Mouse (Mus musculus): ENCODE results near the gene Zfp26. TPM values are rescaled to one million over a fixed set of nuclear protein-coding genes. Genes with fewer than 3 reads are reported as not detected.

The Zfp26 gene
- polyA plus RNA-seq, 1 experiment from 2014 or later = 36.5 TPM

DNA sequence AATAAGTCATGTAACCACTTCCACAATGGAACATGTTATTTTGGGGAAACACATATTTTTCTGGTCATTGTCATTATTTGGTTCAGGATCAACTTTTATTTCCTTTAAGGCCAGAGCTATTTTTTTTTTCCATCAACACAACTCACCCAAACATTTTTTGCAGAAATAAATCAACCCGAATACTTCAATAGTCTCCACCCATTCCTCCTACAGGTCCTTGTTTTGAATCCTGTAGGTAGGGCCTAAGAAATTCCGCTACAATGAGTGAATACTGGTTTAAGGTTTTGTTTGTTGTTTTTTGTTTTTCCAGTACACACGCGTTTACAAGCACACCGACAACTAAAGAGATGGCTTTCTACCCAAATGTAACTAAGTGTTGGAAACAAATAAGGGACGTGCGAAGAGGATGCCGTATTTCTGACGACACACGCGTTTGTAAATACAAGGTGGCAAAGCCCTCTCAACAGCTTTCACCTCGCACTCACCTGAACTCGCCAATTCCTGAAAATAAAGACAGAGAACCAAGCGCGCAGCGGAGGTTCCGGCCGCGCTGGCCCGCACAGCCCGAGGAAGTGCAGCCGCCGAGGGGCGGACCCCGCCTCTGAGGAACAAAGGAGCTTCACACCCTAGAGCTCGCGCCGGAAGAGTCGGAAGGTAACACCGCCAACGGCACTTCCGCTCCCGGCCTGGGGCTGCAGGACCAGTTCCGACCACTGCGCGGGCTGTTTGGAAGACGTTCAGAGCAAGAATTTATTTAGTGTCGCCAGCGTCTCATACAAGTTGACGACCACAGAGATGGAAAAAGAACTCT lies 75.2 kb downstream of the Zfp26 start, which contains the start of gene Zfp560:
Gene Zfp560, minus strand, starts transcription at position 646 of the 811 bp plus-strand sequence.
- peak; percentile 100 for ATAC-seq (ENCODE audit: low FRiP score, low TSS enrichment)
- Histone ChIP-seq H3K36me3 (ENCODE audit: control insufficient read depth, insufficient read depth, low read length) (no peaks in the 10 kb centered on the region), H3K4me1 (ENCODE audit: control insufficient read depth, insufficient read depth, low read length) (peaks cover 5% of the 10 kb centered on the region; the same call in 1 of the 2 replicates), H3K9ac (ENCODE audit: low read depth, low read length) (peak within 1 kb of the TSS; percentile 77), H3K4me3 (ENCODE audit: low read length) (peak within 1 kb of the TSS; percentile 64), H3K27me3 (ENCODE audit: control insufficient read depth, insufficient read depth, low read length) (no peaks in the 10 kb centered on the region), H3K9me3 (ENCODE audit: control insufficient read depth, low read length) (no peaks in the 10 kb centered on the region), H3K4me2 (replicated peaks; ENCODE audit: low read depth, low read length) (peak within 1 kb of the TSS; percentile 72), H3K27ac (ENCODE audit: low read depth, low read length) (peak within 1 kb of the TSS; percentile 61; the same call in 1 of the 2 replicates)
- 5% methylated on average over 40 of the region's 40 CpGs for WGBS

DNA sequence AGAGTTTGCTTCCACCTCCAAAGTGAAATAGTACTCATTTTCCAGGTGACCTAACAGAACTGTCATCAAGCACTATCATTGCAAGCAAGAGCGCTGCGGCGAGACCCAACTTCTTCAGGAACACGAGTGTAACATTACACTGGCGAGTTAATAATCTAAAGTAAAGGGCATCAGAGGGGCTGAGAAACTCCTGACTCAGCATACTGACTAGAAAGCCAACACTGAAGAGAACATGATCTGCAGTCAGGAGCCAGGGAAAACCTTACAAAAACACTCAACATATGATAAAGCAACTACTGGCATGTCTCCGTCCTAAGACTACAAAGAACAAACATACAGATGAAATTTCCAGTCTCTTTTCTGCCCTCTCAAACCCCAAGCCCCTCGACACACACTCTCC lies 76.3 kb downstream of the Zfp26 start:
- Histone ChIP-seq H3K36me3 (ENCODE audit: control insufficient read depth, insufficient read depth, low read length) (no peaks in the 10 kb centered on the region), H3K9me3 (ENCODE audit: control insufficient read depth, low read length) (no peaks in the 10 kb centered on the region), H3K27ac (ENCODE audit: low read depth, low read length) (no peak overlapping the region), H3K4me1 (ENCODE audit: control insufficient read depth, insufficient read depth, low read length) (peaks cover 5% of the 10 kb centered on the region; the same call in 1 of the 2 replicates), H3K4me2 (replicated peaks; ENCODE audit: low read depth, low read length) (peak overlapping the region; percentile 35; the same call in 1 of the 2 replicates), H3K9ac (ENCODE audit: low read depth, low read length) (no peak overlapping the region), H3K4me3 (ENCODE audit: low read length) (peak overlapping the region; percentile 8; the same call in 1 of the 2 replicates), H3K27me3 (ENCODE audit: control insufficient read depth, insufficient read depth, low read length) (no peaks in the 10 kb centered on the region)
- 77% methylated on average over 7 of the region's 7 CpGs for WGBS
- ATAC-seq (ENCODE audit: low FRiP score, low TSS enrichment) = no peak

Other genes with a start within 250 kb of the Zfp26 start
- not detected in 2 replicates for gene Olfr871, start 248.0 kb downstream of the Zfp26 start, polyA plus RNA-seq (2014; fragmentation: Nextera tagmentation; extraction: Ambion mirVana)
- gene Olfr872, start 223.0 kb downstream of the Zfp26 start, polyA plus RNA-seq (2014; fragmentation: Nextera tagmentation; extraction: Ambion mirVana) = not detected in 2 replicates
- gene Olfr39, start 177.8 kb downstream of the Zfp26 start, polyA plus RNA-seq (2014; fragmentation: Nextera tagmentation; extraction: Ambion mirVana) = not detected in 2 replicates
- not detected in 2 replicates for gene Olfr873, start 161.6 kb downstream of the Zfp26 start, polyA plus RNA-seq (2014; fragmentation: Nextera tagmentation; extraction: Ambion mirVana)
- not detected in 2 replicates for gene Olfr18, start 124.1 kb downstream of the Zfp26 start, polyA plus RNA-seq (2014; fragmentation: Nextera tagmentation; extraction: Ambion mirVana)
- 38.2 and 43.5 TPM in 2 replicates for gene Zfp560, start 75.0 kb downstream of the Zfp26 start, polyA plus RNA-seq (2014; fragmentation: Nextera tagmentation; extraction: Ambion mirVana)
- gene Zfp426, start 32.6 kb upstream of the Zfp26 start, polyA plus RNA-seq (2014; fragmentation: Nextera tagmentation; extraction: Ambion mirVana) = 12.8 and 22.6 TPM in 2 replicates
- gene Zfp266, start 61.3 kb upstream of the Zfp26 start, polyA plus RNA-seq (2014; fragmentation: Nextera tagmentation; extraction: Ambion mirVana) = 80.5 and 96.4 TPM in 2 replicates
- gene Zfp846, start 121.1 kb upstream of the Zfp26 start, polyA plus RNA-seq (2014; fragmentation: Nextera tagmentation; extraction: Ambion mirVana) = 18.1 and 23.0 TPM in 2 replicates
- gene Ubl5, start 182.7 kb upstream of the Zfp26 start, polyA plus RNA-seq (2014; fragmentation: Nextera tagmentation; extraction: Ambion mirVana) = 375 and 531 TPM in 2 replicates
- 14.6 and 16.8 TPM in 2 replicates for gene Fbxl12, start 184.6 kb upstream of the Zfp26 start, polyA plus RNA-seq (2014; fragmentation: Nextera tagmentation; extraction: Ambion mirVana)
- gene Pin1, start 191.9 kb upstream of the Zfp26 start, polyA plus RNA-seq (2014; fragmentation: Nextera tagmentation; extraction: Ambion mirVana) = 57.9 and 70.0 TPM in 2 replicates

All from kidney, embryonic 14.5 days (tissue).